8 mouse cellular contexts compared by ENCODE assay signal in genomic region chr10:128492633-128493311, GRCm38 (mm10). TPM values are rescaled to one million over a fixed set of nuclear protein-coding genes. Genes with fewer than 3 reads are reported as not detected.
A peak's percentile ranks its signal among the peaks of the same experiment; 100 is the strongest.
DNase-seq lines count a peak whose midpoint lies in the region; ATAC-seq and TF ChIP-seq lines count a peak whose summit lies in the region.

No protein-coding gene starts in this region.

- H3K79me2 ChIP-seq in MEL (ENCODE audit: control insufficient read depth, insufficient read depth, low read length, poor library complexity): peaks cover 36% of the 10 kb centered on the region
- H3K79me2 ChIP-seq in liver, adult 2 months (ENCODE audit: control insufficient read depth, insufficient read depth, low read length): peaks cover 5% of the 10 kb centered on the region

- peak overlapping the region; percentile 87 for H3K27ac ChIP-seq in MEL (ENCODE audit: control insufficient read depth, low read depth, low read length)
- H3K27ac ChIP-seq in intestine, embryonic 14.5 days (ENCODE audit: low read depth): peak overlapping the region; percentile 95
- peak overlapping the region; percentile 76 for H3K27ac ChIP-seq in liver, adult 2 months (replicated peaks; ENCODE audit: insufficient read depth, low read depth, low read length)
- peak overlapping the region; percentile 94 for H3K27ac ChIP-seq in midbrain, postnatal 0 days (ENCODE audit: low read depth, low read length)

- 18% methylated on average over 12 of the region's 12 CpGs for WGBS in intestine, embryonic 14.5 days
- WGBS in liver, adult 2 months: 10% methylated on average over 12 of the region's 12 CpGs
- 19% methylated on average over 12 of the region's 12 CpGs for WGBS in midbrain, postnatal 0 days

- H3K27me3 ChIP-seq in MEL (ENCODE audit: control insufficient read depth in 1 of 2, insufficient read depth in 2 of 2, low read length in 2 of 2): no peaks in the 10 kb centered on the region
- no peaks in the 10 kb centered on the region for H3K27me3 ChIP-seq in intestine, embryonic 14.5 days (replicated peaks; ENCODE audit: control insufficient read depth, insufficient read depth, low read length)
- H3K27me3 ChIP-seq in liver, adult 2 months (ENCODE audit: control insufficient read depth, insufficient read depth, low read length): no peaks in the 10 kb centered on the region
- H3K27me3 ChIP-seq in midbrain, postnatal 0 days (ENCODE audit: insufficient read depth, low read length): no peaks in the 10 kb centered on the region

- peak overlapping the region; percentile 87 for H3K4me2 ChIP-seq in intestine, embryonic 14.5 days (ENCODE audit: low read length)
- peak overlapping the region; percentile 71 for H3K4me2 ChIP-seq in midbrain, postnatal 0 days (ENCODE audit: low read depth, low read length, poor library complexity, severe bottlenecking)

- peaks cover 10 to 31% of the 10 kb centered on the region in 2 experiments for H3K4me1 ChIP-seq in MEL (ENCODE audit: control insufficient read depth in 1 of 2, insufficient read depth in 2 of 2, low read length in 2 of 2)
- H3K4me1 ChIP-seq in intestine, embryonic 14.5 days (replicated peaks; ENCODE audit: control insufficient read depth, insufficient read depth, low read length): peaks cover 23% of the 10 kb centered on the region
- H3K4me1 ChIP-seq in liver, adult 2 months (ENCODE audit: control insufficient read depth, insufficient read depth, low read length): peaks cover 21% of the 10 kb centered on the region
- peaks cover 19% of the 10 kb centered on the region; the same call in 1 of the 2 replicates for H3K4me1 ChIP-seq in midbrain, postnatal 0 days (ENCODE audit: insufficient read depth, low read length)

- no peaks in the 10 kb centered on the region for H3K9me3 ChIP-seq in MEL (replicated peaks; ENCODE audit: insufficient read depth, low read length)
- H3K9me3 ChIP-seq in intestine, embryonic 14.5 days (ENCODE audit: control insufficient read depth, low read length): no peaks in the 10 kb centered on the region
- no peaks in the 10 kb centered on the region for H3K9me3 ChIP-seq in midbrain, postnatal 0 days (ENCODE audit: low read length)

- DNase-seq in 3134 (ENCODE audit: extremely low read depth, insufficient read length, low spot score): peak; percentile 65
- peak; percentile 76 for DNase-seq in MEL (ENCODE audit: low read depth, low spot score)
- peak; percentile 50 to 53 for DNase-seq in cerebellum, postnatal 36 days
- DNase-seq in gastrocnemius, postnatal 25 days: peak; percentile 68
- peak; percentile 83 for DNase-seq in intestine, embryonic 14.5 days (ENCODE audit: low spot score)
- no peak for DNase-seq in liver, adult 2 months (ENCODE audit: extremely low read depth, low read depth, low spot score)
- peak; percentile 58 for DNase-seq in midbrain, postnatal 0 days (ENCODE audit: low spot score)
- peak; percentile 70 for DNase-seq in testis, postnatal 10 days (ENCODE audit: low spot score)

- TF ChIP-seq RAD21 in MEL (IDR thresholded peaks at IDR 0.05; ENCODE audit: low read depth, low read length): no peak

- no peak for TF ChIP-seq CTCF in MEL (IDR thresholded peaks at IDR 0.05 in 2 of 3, conservative IDR thresholded peaks at IDR 0.05 in 1 of 3; ENCODE audit: control insufficient read depth in 1 of 3, insufficient read depth in 1 of 3, low read depth in 2 of 3, low read length in 3 of 3, poor library complexity in 1 of 3, severe bottlenecking in 1 of 3)
- no peak for TF ChIP-seq CTCF in liver, adult 2 months (IDR thresholded peaks at IDR 0.05; ENCODE audit: low read depth, low read length)
- TF ChIP-seq CTCF in midbrain, postnatal 0 days (IDR thresholded peaks at IDR 0.05): no peak

- H3K9ac ChIP-seq in MEL (ENCODE audit: control insufficient read depth, low read depth, low read length, poor library complexity, severe bottlenecking): peak overlapping the region; percentile 94
- H3K9ac ChIP-seq in intestine, embryonic 14.5 days (ENCODE audit: low read length): peak overlapping the region; percentile 97
- peak overlapping the region; percentile 82 for H3K9ac ChIP-seq in liver, adult 2 months (ENCODE audit: low read depth, low read length)
- H3K9ac ChIP-seq in midbrain, postnatal 0 days (replicated peaks; ENCODE audit: low read length, poor library complexity, severe bottlenecking): peak overlapping the region; percentile 85

- peaks cover 10 to 22% of the 10 kb centered on the region in 2 experiments for H3K36me3 ChIP-seq in MEL (ENCODE audit: control insufficient read depth in 1 of 2, insufficient read depth in 2 of 2, low read length in 2 of 2)
- H3K36me3 ChIP-seq in intestine, embryonic 14.5 days (ENCODE audit: control insufficient read depth, insufficient read depth, low read length): peaks cover 46% of the 10 kb centered on the region
- peaks cover 22% of the 10 kb centered on the region; the same call in 1 of the 2 replicates for H3K36me3 ChIP-seq in liver, adult 2 months (ENCODE audit: control insufficient read depth, insufficient read depth, low read length)
- peaks cover 30% of the 10 kb centered on the region for H3K36me3 ChIP-seq in midbrain, postnatal 0 days (ENCODE audit: insufficient read depth, low read length)

- H3K4me3 ChIP-seq in MEL (ENCODE audit: control insufficient read depth in 1 of 2, insufficient read depth in 1 of 2, low read depth in 2 of 2, low read length in 2 of 2): peak overlapping the region; percentile 95 to 99
- H3K4me3 ChIP-seq in intestine, embryonic 14.5 days (ENCODE audit: low read depth, low read length): peak overlapping the region; percentile 99
- H3K4me3 ChIP-seq in liver, adult 2 months (ENCODE audit: insufficient read depth, low read depth, low read length): peak overlapping the region; percentile 74
- peak overlapping the region; percentile 80 for H3K4me3 ChIP-seq in midbrain, postnatal 0 days (ENCODE audit: low read depth, low read length)

- no peak for TF ChIP-seq EP300 in MEL (IDR thresholded peaks at IDR 0.05; ENCODE audit: low read depth in 1 of 2, low read length in 2 of 2)

- ATAC-seq in intestine, embryonic 14.5 days (replicated peaks; ENCODE audit: low FRiP score, low TSS enrichment, low read depth): peak; percentile 55
- ATAC-seq in midbrain, postnatal 0 days (ENCODE audit: low FRiP score): peak; percentile 36

- TF ChIP-seq POLR2A in MEL (IDR thresholded peaks at IDR 0.05; ENCODE audit: control insufficient read depth in 1 of 2, insufficient read depth in 1 of 2, low read depth in 1 of 2, low read length in 2 of 2, poor library complexity in 1 of 2): no peak
- TF ChIP-seq POLR2A in liver, adult 2 months (IDR thresholded peaks at IDR 0.05; ENCODE audit: extremely low read depth, insufficient read depth, low read length): no peak

RNA-seq across cellular contexts. Expression of gene Myl6, which starts 1.2 kb away (rescaled TPM):
- total RNA-seq in MEL (2012; rRNA removed): 560 and 589 TPM in 2 replicates
- polyA plus RNA-seq in MEL (2012; ENCODE audit: insufficient read depth in 1 of 2, insufficient read length in 2 of 2, low read depth in 1 of 2, low replicate concordance in 2 of 2, missing spikeins in 1 of 2): 100 to 1,000 TPM in 1 of 2 experiments, not detected in 1; 399 TPM
- total RNA-seq in gastrocnemius, postnatal 25 days (2021): 100 to 1,000 TPM; 179 to 253 TPM
- polyA plus RNA-seq in intestine, embryonic 14.5 days (2014; fragmentation: Nextera tagmentation; extraction: Ambion mirVana): 1,777 and 1,828 TPM in 2 replicates
- 477 and 556 TPM in 2 replicates for total RNA-seq in liver, adult 2 months (2014; rRNA removed)
- 553 and 575 TPM in 2 replicates for polyA plus RNA-seq in liver, adult 2 months (2012; rRNA removed)
- total RNA-seq in midbrain, postnatal 0 days (2014; rRNA removed): 648 and 715 TPM in 2 replicates
- 946 and 1,057 TPM in 2 replicates for polyA plus RNA-seq in midbrain, postnatal 0 days (2015; fragmentation: Nextera tagmentation; extraction: Ambion mirVana)

RNA-seq across cellular contexts. Expression of gene Myl6b, which starts 5.7 kb away (rescaled TPM):
- 1.8 and 2.6 TPM in 2 replicates for total RNA-seq in MEL (2012; rRNA removed)
- polyA plus RNA-seq in MEL (2012; ENCODE audit: insufficient read depth in 1 of 2, insufficient read length in 2 of 2, low read depth in 1 of 2, low replicate concordance in 2 of 2, missing spikeins in 1 of 2): 10 to 100 TPM in 1 of 2 experiments, not detected in 1; 18.8 TPM
- 10 to 100 TPM; 20.3 to 38.5 TPM for total RNA-seq in gastrocnemius, postnatal 25 days (2021)
- polyA plus RNA-seq in intestine, embryonic 14.5 days (2014; fragmentation: Nextera tagmentation; extraction: Ambion mirVana): 3.1 TPM in 2 replicates
- total RNA-seq in liver, adult 2 months (2014; rRNA removed): 0.28 and 0.47 TPM in 2 replicates
- polyA plus RNA-seq in liver, adult 2 months (2012; rRNA removed): 1.1 and 1.6 TPM in 2 replicates
- 24.6 and 28.6 TPM in 2 replicates for total RNA-seq in midbrain, postnatal 0 days (2014; rRNA removed)
- polyA plus RNA-seq in midbrain, postnatal 0 days (2015; fragmentation: Nextera tagmentation; extraction: Ambion mirVana): 4.9 and 5.4 TPM in 2 replicates

RNA-seq across cellular contexts. Expression of gene Esyt1, which starts 32.9 kb away (rescaled TPM):
- total RNA-seq in MEL (2012; rRNA removed): 35.1 and 35.9 TPM in 2 replicates
- 10 to 100 TPM; 53.4 to 57.0 TPM for polyA plus RNA-seq in MEL (2012; ENCODE audit: insufficient read depth in 1 of 2, insufficient read length in 2 of 2, low read depth in 1 of 2, low replicate concordance in 2 of 2, missing spikeins in 1 of 2)
- 10 to 100 TPM; 12.5 to 17.6 TPM for total RNA-seq in gastrocnemius, postnatal 25 days (2021)
- polyA plus RNA-seq in intestine, embryonic 14.5 days (2014; fragmentation: Nextera tagmentation; extraction: Ambion mirVana): 27.3 and 28.0 TPM in 2 replicates
- total RNA-seq in liver, adult 2 months (2014; rRNA removed): 7.9 and 10.7 TPM in 2 replicates
- polyA plus RNA-seq in liver, adult 2 months (2012; rRNA removed): 9.2 and 12.8 TPM in 2 replicates
- 16.2 and 16.6 TPM in 2 replicates for total RNA-seq in midbrain, postnatal 0 days (2014; rRNA removed)
- 7.3 and 7.4 TPM in 2 replicates for polyA plus RNA-seq in midbrain, postnatal 0 days (2015; fragmentation: Nextera tagmentation; extraction: Ambion mirVana)

RNA-seq across cellular contexts. Expression of gene Smarcc2, which starts 33.7 kb away (rescaled TPM):
- total RNA-seq in MEL (2012; rRNA removed): 22.3 and 24.8 TPM in 2 replicates
- 100 to 1,000 TPM in 1 of 2 experiments, 10 to 100 TPM in 1; 68.8 to 226 TPM for polyA plus RNA-seq in MEL (2012; ENCODE audit: insufficient read depth in 1 of 2, insufficient read length in 2 of 2, low read depth in 1 of 2, low replicate concordance in 2 of 2, missing spikeins in 1 of 2)
- 10 to 100 TPM; 40.7 to 43.9 TPM for total RNA-seq in gastrocnemius, postnatal 25 days (2021)
- 71.9 and 82.2 TPM in 2 replicates for polyA plus RNA-seq in intestine, embryonic 14.5 days (2014; fragmentation: Nextera tagmentation; extraction: Ambion mirVana)
- 13.8 and 21.9 TPM in 2 replicates for total RNA-seq in liver, adult 2 months (2014; rRNA removed)
- 63.1 and 64.5 TPM in 2 replicates for polyA plus RNA-seq in liver, adult 2 months (2012; rRNA removed)
- total RNA-seq in midbrain, postnatal 0 days (2014; rRNA removed): 216 and 233 TPM in 2 replicates
- polyA plus RNA-seq in midbrain, postnatal 0 days (2015; fragmentation: Nextera tagmentation; extraction: Ambion mirVana): 129 and 143 TPM in 2 replicates

RNA-seq across cellular contexts. Expression of gene Zc3h10, which starts 54.8 kb away (rescaled TPM):
- total RNA-seq in MEL (2012; rRNA removed): 14.2 and 14.6 TPM in 2 replicates
- 10 to 100 TPM in 1 of 2 experiments, not detected in 1; 17.3 TPM for polyA plus RNA-seq in MEL (2012; ENCODE audit: insufficient read depth in 1 of 2, insufficient read length in 2 of 2, low read depth in 1 of 2, low replicate concordance in 2 of 2, missing spikeins in 1 of 2)
- 1 to 10 TPM; 4.9 to 5.1 TPM for total RNA-seq in gastrocnemius, postnatal 25 days (2021)
- 11.3 TPM in 2 replicates for polyA plus RNA-seq in intestine, embryonic 14.5 days (2014; fragmentation: Nextera tagmentation; extraction: Ambion mirVana)
- 3.2 and 4.4 TPM in 2 replicates for total RNA-seq in liver, adult 2 months (2014; rRNA removed)
- polyA plus RNA-seq in liver, adult 2 months (2012; rRNA removed): 6.8 and 8.1 TPM in 2 replicates
- total RNA-seq in midbrain, postnatal 0 days (2014; rRNA removed): 20.6 and 30.3 TPM in 2 replicates
- 12.0 and 12.5 TPM in 2 replicates for polyA plus RNA-seq in midbrain, postnatal 0 days (2015; fragmentation: Nextera tagmentation; extraction: Ambion mirVana)
